Mouse (Mus musculus): Measurements from ENCODE around the gene Pde3a. TPM values are rescaled to one million over a fixed set of nuclear protein-coding genes. Genes with fewer than 3 reads are reported as not detected.

Pde3a gene
- polyA plus RNA-seq, 1 experiment from 2014 or later, result 3.0 TPM

- no peak overlapping the region for H3K9ac ChIP-seq (ENCODE audit: low read depth, low read length)
- no peaks in the 10 kb centered on the region for H3K9me3 ChIP-seq (ENCODE audit: control insufficient read depth, low read length)
- H3K4me3 ChIP-seq (ENCODE audit: low read depth, low read length), result no peak overlapping the region
- no peaks in the 10 kb centered on the region for H3K36me3 ChIP-seq (ENCODE audit: control insufficient read depth, insufficient read depth, low read length)
- DNase-seq (ENCODE audit: low spot score) (no peak), ATAC-seq (ENCODE audit: low FRiP score) (no peak)
- 66% methylated on average over 4 of the region's 4 CpGs for WGBS
- H3K27me3 ChIP-seq (ENCODE audit: control insufficient read depth, insufficient read depth, low read length), result no peaks in the 10 kb centered on the region
- H3K4me1 ChIP-seq (replicated peaks; ENCODE audit: control insufficient read depth, insufficient read depth, low read length), result no peaks in the 10 kb centered on the region
- no peak overlapping the region for H3K27ac ChIP-seq (ENCODE audit: low read depth, low read length)
- H3K4me2 ChIP-seq (replicated peaks; ENCODE audit: low read depth, low read length), result no peak overlapping the region
Observed at GRCm38 (mm10) chr6:141347870-141348269, 98.8 kb downstream of the Pde3a start.

GRCm38 (mm10) chr6:141348542-141348941 lies 99.5 kb downstream of the Pde3a start:
- H3K27ac ChIP-seq (ENCODE audit: low read depth, low read length), result no peak overlapping the region
- no peak for DNase-seq (ENCODE audit: low spot score)
- no peak overlapping the region for H3K4me2 ChIP-seq (replicated peaks; ENCODE audit: low read depth, low read length)
- no peak for ATAC-seq (ENCODE audit: low FRiP score)
- no peaks in the 10 kb centered on the region for H3K4me1 ChIP-seq (replicated peaks; ENCODE audit: control insufficient read depth, insufficient read depth, low read length)
- no peaks in the 10 kb centered on the region for H3K9me3 ChIP-seq (ENCODE audit: control insufficient read depth, low read length)
- no peaks in the 10 kb centered on the region for H3K36me3 ChIP-seq (ENCODE audit: control insufficient read depth, insufficient read depth, low read length)
- H3K27me3 ChIP-seq (ENCODE audit: control insufficient read depth, insufficient read depth, low read length), result no peaks in the 10 kb centered on the region
- H3K9ac ChIP-seq (ENCODE audit: low read depth, low read length), result no peak overlapping the region
- H3K4me3 ChIP-seq (ENCODE audit: low read depth, low read length), result no peak overlapping the region
- 84% methylated on average over 9 of the region's 9 CpGs for WGBS

- H3K4me1 ChIP-seq (replicated peaks; ENCODE audit: control insufficient read depth, insufficient read depth, low read length), result no peaks in the 10 kb centered on the region
- H3K27me3 ChIP-seq (ENCODE audit: control insufficient read depth, insufficient read depth, low read length), result no peaks in the 10 kb centered on the region
- H3K9me3 ChIP-seq (ENCODE audit: control insufficient read depth, low read length), result no peaks in the 10 kb centered on the region
- no peak overlapping the region for H3K4me3 ChIP-seq (ENCODE audit: low read depth, low read length)
- ATAC-seq (ENCODE audit: low FRiP score) (no peak), DNase-seq (ENCODE audit: low spot score) (no peak)
- H3K36me3 ChIP-seq (ENCODE audit: control insufficient read depth, insufficient read depth, low read length), result no peaks in the 10 kb centered on the region
- no peak overlapping the region for H3K4me2 ChIP-seq (replicated peaks; ENCODE audit: low read depth, low read length)
- no peak overlapping the region for H3K9ac ChIP-seq (ENCODE audit: low read depth, low read length)
- H3K27ac ChIP-seq (ENCODE audit: low read depth, low read length), result no peak overlapping the region
- 82% methylated on average over 5 of the region's 5 CpGs for WGBS
Observed at GRCm38 (mm10) chr6:141350261-141350660, 101.2 kb downstream of the Pde3a start.

DNA sequence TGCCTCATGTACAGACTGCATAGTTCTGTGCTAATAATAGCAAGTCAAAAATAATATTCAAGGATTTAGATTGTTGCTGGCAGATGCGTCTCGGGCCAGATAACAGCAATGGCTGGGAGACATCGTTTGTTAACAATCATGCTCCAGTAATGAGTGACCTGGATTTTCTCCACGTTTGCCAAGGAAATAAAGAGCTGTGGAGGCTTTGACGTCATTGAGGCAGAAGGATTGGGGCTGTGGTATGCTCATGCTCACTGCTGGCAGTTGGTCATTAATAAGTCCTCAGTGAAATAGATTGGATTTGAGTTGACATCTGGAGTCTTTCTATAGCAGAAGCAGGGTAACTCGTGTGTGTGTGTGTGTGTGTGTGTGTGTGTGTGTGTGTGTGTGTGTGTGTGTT lies 103.2 kb downstream of the Pde3a start:
- DNase-seq (ENCODE audit: low spot score) (no peak), ATAC-seq (ENCODE audit: low FRiP score) (no peak)
- H3K27ac ChIP-seq (ENCODE audit: low read depth, low read length), result no peak overlapping the region
- no peaks in the 10 kb centered on the region for H3K4me1 ChIP-seq (replicated peaks; ENCODE audit: control insufficient read depth, insufficient read depth, low read length)
- H3K9ac ChIP-seq (ENCODE audit: low read depth, low read length), result no peak overlapping the region
- H3K36me3 ChIP-seq (ENCODE audit: control insufficient read depth, insufficient read depth, low read length), result no peaks in the 10 kb centered on the region
- WGBS, result 77% methylated on average over 6 of the region's 6 CpGs
- H3K9me3 ChIP-seq (ENCODE audit: control insufficient read depth, low read length), result no peaks in the 10 kb centered on the region
- no peak overlapping the region for H3K4me2 ChIP-seq (replicated peaks; ENCODE audit: low read depth, low read length)
- H3K4me3 ChIP-seq (ENCODE audit: low read depth, low read length), result no peak overlapping the region
- H3K27me3 ChIP-seq (ENCODE audit: control insufficient read depth, insufficient read depth, low read length), result no peaks in the 10 kb centered on the region

- H3K9me3 ChIP-seq (ENCODE audit: control insufficient read depth, low read length), result no peaks in the 10 kb centered on the region
- no peak for ATAC-seq (ENCODE audit: low FRiP score)
- H3K4me3 ChIP-seq (ENCODE audit: low read depth, low read length), result no peak overlapping the region
- WGBS, result 92% methylated on average over 3 of the region's 3 CpGs
- no peaks in the 10 kb centered on the region for H3K36me3 ChIP-seq (ENCODE audit: control insufficient read depth, insufficient read depth, low read length)
- no peaks in the 10 kb centered on the region for H3K27me3 ChIP-seq (ENCODE audit: control insufficient read depth, insufficient read depth, low read length)
- H3K9ac ChIP-seq (ENCODE audit: low read depth, low read length), result no peak overlapping the region
- H3K4me1 ChIP-seq (replicated peaks; ENCODE audit: control insufficient read depth, insufficient read depth, low read length), result no peaks in the 10 kb centered on the region
- no peak overlapping the region for H3K27ac ChIP-seq (ENCODE audit: low read depth, low read length)
- H3K4me2 ChIP-seq (replicated peaks; ENCODE audit: low read depth, low read length), result no peak overlapping the region
- DNase-seq (ENCODE audit: low spot score), result no peak
Observed at GRCm38 (mm10) chr6:141363664-141364063, 114.6 kb downstream of the Pde3a start.

DNA sequence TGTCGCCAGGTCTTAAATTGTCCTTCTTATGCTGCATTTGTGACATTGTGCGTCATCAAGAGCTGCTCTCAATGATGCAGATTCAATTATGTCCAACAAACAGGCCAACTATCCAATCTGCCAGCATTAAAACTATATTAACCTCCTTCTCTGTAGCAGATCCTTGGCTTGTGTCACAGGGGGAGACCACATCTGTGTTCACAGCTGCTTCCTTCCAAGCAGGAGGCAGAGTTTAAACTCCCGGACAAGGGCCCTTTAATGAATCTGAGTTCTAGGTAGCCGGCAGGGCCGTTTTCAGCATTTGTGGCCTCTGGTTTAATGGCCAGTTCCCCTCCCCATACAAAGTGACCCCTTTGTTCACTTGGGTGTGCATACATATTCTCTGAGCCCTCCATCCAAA lies 118.0 kb downstream of the Pde3a start:
- ATAC-seq (ENCODE audit: low FRiP score) (no peak), DNase-seq (ENCODE audit: low spot score) (peak; percentile 4)
- Histone ChIP-seq H3K9ac (ENCODE audit: low read depth, low read length) (no peak overlapping the region), H3K4me3 (ENCODE audit: low read depth, low read length) (no peak overlapping the region), H3K27me3 (ENCODE audit: control insufficient read depth, insufficient read depth, low read length) (no peaks in the 10 kb centered on the region), H3K4me1 (replicated peaks; ENCODE audit: control insufficient read depth, insufficient read depth, low read length) (no peaks in the 10 kb centered on the region), H3K9me3 (ENCODE audit: control insufficient read depth, low read length) (no peaks in the 10 kb centered on the region), H3K36me3 (ENCODE audit: control insufficient read depth, insufficient read depth, low read length) (no peaks in the 10 kb centered on the region), H3K4me2 (replicated peaks; ENCODE audit: low read depth, low read length) (no peak overlapping the region), H3K27ac (ENCODE audit: low read depth, low read length) (no peak overlapping the region)
- WGBS, result 68% methylated on average over 5 of the region's 5 CpGs

DNA sequence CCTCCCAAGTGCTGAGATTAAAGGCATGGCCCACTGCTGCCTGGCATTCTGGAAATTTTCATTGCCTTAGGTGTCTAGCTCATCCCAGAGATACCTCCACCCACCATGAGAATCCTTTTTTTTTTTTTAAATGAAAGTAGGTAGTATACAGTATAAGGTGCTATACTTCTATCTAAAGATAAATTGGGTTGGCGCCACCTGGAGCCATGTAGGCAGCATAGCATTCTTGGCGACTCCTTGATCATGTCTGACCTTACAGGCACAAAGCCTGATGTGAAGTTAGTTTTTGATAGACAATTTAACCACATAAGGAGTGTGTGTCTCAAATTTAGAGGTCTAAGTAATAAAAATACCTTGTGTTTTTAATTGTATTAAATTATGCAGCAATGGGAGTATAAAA lies 123.6 kb downstream of the Pde3a start:
- Histone ChIP-seq H3K9me3 (ENCODE audit: control insufficient read depth, low read length) (no peaks in the 10 kb centered on the region), H3K36me3 (ENCODE audit: control insufficient read depth, insufficient read depth, low read length) (no peaks in the 10 kb centered on the region), H3K4me3 (ENCODE audit: low read depth, low read length) (no peak overlapping the region), H3K27ac (ENCODE audit: low read depth, low read length) (no peak overlapping the region), H3K9ac (ENCODE audit: low read depth, low read length) (no peak overlapping the region), H3K4me2 (replicated peaks; ENCODE audit: low read depth, low read length) (no peak overlapping the region), H3K4me1 (replicated peaks; ENCODE audit: control insufficient read depth, insufficient read depth, low read length) (no peaks in the 10 kb centered on the region), H3K27me3 (ENCODE audit: control insufficient read depth, insufficient read depth, low read length) (no peaks in the 10 kb centered on the region)
- DNase-seq (ENCODE audit: low spot score), result peak; percentile 29
- ATAC-seq (ENCODE audit: low FRiP score), result no peak
- 59% methylated on average over 2 of the region's 2 CpGs for WGBS

GRCm38 (mm10) chr6:141374469-141375057 lies 125.5 kb downstream of the Pde3a start:
- no peak for ATAC-seq (ENCODE audit: low FRiP score)
- no peak overlapping the region for H3K9ac ChIP-seq (ENCODE audit: low read depth, low read length)
- no peaks in the 10 kb centered on the region for H3K4me1 ChIP-seq (replicated peaks; ENCODE audit: control insufficient read depth, insufficient read depth, low read length)
- no peak overlapping the region for H3K4me2 ChIP-seq (replicated peaks; ENCODE audit: low read depth, low read length)
- no peaks in the 10 kb centered on the region for H3K27me3 ChIP-seq (ENCODE audit: control insufficient read depth, insufficient read depth, low read length)
- H3K27ac ChIP-seq (ENCODE audit: low read depth, low read length), result no peak overlapping the region
- 83% methylated on average over 2 of the region's 2 CpGs for WGBS
- H3K36me3 ChIP-seq (ENCODE audit: control insufficient read depth, insufficient read depth, low read length), result no peaks in the 10 kb centered on the region
- no peak for DNase-seq (ENCODE audit: low spot score)
- no peak overlapping the region for H3K4me3 ChIP-seq (ENCODE audit: low read depth, low read length)
- no peaks in the 10 kb centered on the region for H3K9me3 ChIP-seq (ENCODE audit: control insufficient read depth, low read length)

GRCm38 (mm10) chr6:141375155-141375554 lies 126.1 kb downstream of the Pde3a start:
- H3K27me3 ChIP-seq (ENCODE audit: control insufficient read depth, insufficient read depth, low read length), result no peaks in the 10 kb centered on the region
- H3K27ac ChIP-seq (ENCODE audit: low read depth, low read length), result no peak overlapping the region
- no peaks in the 10 kb centered on the region for H3K4me1 ChIP-seq (replicated peaks; ENCODE audit: control insufficient read depth, insufficient read depth, low read length)
- H3K36me3 ChIP-seq (ENCODE audit: control insufficient read depth, insufficient read depth, low read length), result no peaks in the 10 kb centered on the region
- H3K9me3 ChIP-seq (ENCODE audit: control insufficient read depth, low read length), result no peaks in the 10 kb centered on the region
- ATAC-seq (ENCODE audit: low FRiP score) (no peak), DNase-seq (ENCODE audit: low spot score) (no peak)
- no peak overlapping the region for H3K9ac ChIP-seq (ENCODE audit: low read depth, low read length)
- no peak overlapping the region for H3K4me3 ChIP-seq (ENCODE audit: low read depth, low read length)
- WGBS, result 73% methylated on average over 4 of the region's 4 CpGs
- H3K4me2 ChIP-seq (replicated peaks; ENCODE audit: low read depth, low read length), result no peak overlapping the region
